Mouse (Mus musculus) Patski (cell line): ENCODE results near the gene Arhgef28. TPM values are rescaled to one million over a fixed set of nuclear protein-coding genes. Genes with fewer than 3 reads are reported as not detected.
A peak's percentile ranks its signal among the peaks of the same experiment; 100 is the strongest.

Experiments used
- ATAC-seq: fragments of 100-300 bp; one replicate; pipeline ENCODE4 v1.8.0; 2021
- CTCF ChIA-PET: fragments of 350-600 bp; sonication (Branson Sonifier 250); formaldehyde crosslinking; loops from one replicate; lab custom pipeline; 2022; ENCODE audit warnings: inconsistent platforms; lab: Charles Lee
- POLR2A ChIA-PET: fragments of 350-600 bp; sonication (Branson Sonifier 250); formaldehyde crosslinking; loops from one replicate; lab custom pipeline; 2022; ENCODE audit warnings: antibody characterized with exemption, inconsistent platforms; lab: Charles Lee
- DNase-seq: peaks from one replicate; pipeline ENCODE4 v3.0.0-alpha.2; 2011; ENCODE audit warnings: low read depth, low spot score
- H3K27me3 ChIP-seq: fragments of 371-371 bp; one replicate; pipeline ENCODE4 v1.5.1; 2021
- CTCF ChIP-seq: fragments of 100-300 bp; IDR thresholded peaks from one replicate; pipeline ENCODE4 v1.5.1; 2021
- in situ Hi-C: fragments of 300-500 bp; cut with MboI; formaldehyde crosslinking; loops from 3 replicates; pipeline ENCODE4 v1.11.1; 2018; ENCODE audit warnings: low pct_unique_long_range_greater_than_20kb, mixed read lengths
- polyA plus RNA-seq: library from polyadenylated mRNA; unstranded; gene quantifications from one replicate; pipeline ENCODE4 v1.2.3, GENCODE M21; 2021

Arhgef28 gene
- polyA plus RNA-seq, 1 experiment from 2014 or later = 79.0 TPM

GRCm38 (mm10) chr13:98161496-98161895 lies 44.7 kb downstream of the Arhgef28 start:
- ChIA-PET POLR2A (no interaction called here), CTCF (no interaction called here)
- no peak for DNase-seq
- in situ Hi-C loops = no loop called here
- no peaks in the 10 kb centered on the region for H3K27me3 ChIP-seq
- TF ChIP-seq CTCF = no peak
- no peak for ATAC-seq

- POLR2A ChIA-PET = no interaction called here
- H3K27me3 ChIP-seq = no peaks in the 10 kb centered on the region
- CTCF ChIA-PET = no interaction called here
- in situ Hi-C loops = no loop called here
- DNase-seq (no peak), ATAC-seq (no peak)
- TF ChIP-seq CTCF = no peak
Observed at GRCm38 (mm10) chr13:98156656-98157055, 49.6 kb downstream of the Arhgef28 start.

GRCm38 (mm10) chr13:98152759-98153158 lies 53.5 kb downstream of the Arhgef28 start:
- ATAC-seq (no peak), DNase-seq (no peak)
- in situ Hi-C loops = no loop called here
- H3K27me3 ChIP-seq = no peaks in the 10 kb centered on the region
- CTCF ChIA-PET = interaction anchor here (0.6 kb wide), 1 partner anchor 14 kb away, joined by 3 read pairs; no protein-coding TSS in a partner anchor
- TF ChIP-seq CTCF = no peak
- POLR2A ChIA-PET = no interaction called here

GRCm38 (mm10) chr13:98147532-98147931 lies 58.7 kb downstream of the Arhgef28 start:
- ChIA-PET CTCF (interaction anchor here (1.4 kb wide), 1 partner anchor 11 kb away, joined by 4 read pairs; no protein-coding TSS in a partner anchor), POLR2A (no interaction called here)
- ATAC-seq (no peak), DNase-seq (no peak)
- H3K27me3 ChIP-seq = no peaks in the 10 kb centered on the region
- TF ChIP-seq CTCF = peak; percentile 7
- in situ Hi-C loops = no loop called here

GRCm38 (mm10) chr13:98146573-98147160 lies 59.6 kb downstream of the Arhgef28 start:
- H3K27me3 ChIP-seq = no peaks in the 10 kb centered on the region
- CTCF ChIA-PET = interaction anchor here (1.4 kb wide), 1 partner anchor 10 kb away, joined by 4 read pairs; no protein-coding TSS in a partner anchor
- POLR2A ChIA-PET = no interaction called here
- in situ Hi-C loops = no loop called here
- DNase-seq (no peak), ATAC-seq (no peak)
- TF ChIP-seq CTCF = no peak

- no peaks in the 10 kb centered on the region for H3K27me3 ChIP-seq
- ChIA-PET POLR2A (interaction anchor here (0.6 kb wide), 1 partner anchor 8 kb away, joined by 3 read pairs; no protein-coding TSS in a partner anchor), CTCF (no interaction called here)
- DNase-seq = no peak
- ATAC-seq = no peak
- no peak for TF ChIP-seq CTCF
- in situ Hi-C loops = no loop called here
Observed at GRCm38 (mm10) chr13:98145310-98145709, 60.9 kb downstream of the Arhgef28 start.

GRCm38 (mm10) chr13:98143000-98143399 lies 63.2 kb downstream of the Arhgef28 start:
- no peaks in the 10 kb centered on the region for H3K27me3 ChIP-seq
- ChIA-PET CTCF (no interaction called here), POLR2A (no interaction called here)
- in situ Hi-C loops = no loop called here
- TF ChIP-seq CTCF = no peak
- DNase-seq (no peak), ATAC-seq (no peak)

- TF ChIP-seq CTCF = no peak
- in situ Hi-C loops = no loop called here
- POLR2A ChIA-PET = no interaction called here
- CTCF ChIA-PET = no interaction called here
- DNase-seq (no peak), ATAC-seq (no peak)
- H3K27me3 ChIP-seq = no peaks in the 10 kb centered on the region
Observed at GRCm38 (mm10) chr13:98140626-98141025, 65.6 kb downstream of the Arhgef28 start.

GRCm38 (mm10) chr13:98138786-98139185 lies 67.5 kb downstream of the Arhgef28 start:
- in situ Hi-C loops = no loop called here
- no peak for TF ChIP-seq CTCF
- no peaks in the 10 kb centered on the region for H3K27me3 ChIP-seq
- ATAC-seq = no peak
- ChIA-PET POLR2A (no interaction called here), CTCF (no interaction called here)
- DNase-seq = no peak

- DNase-seq (no peak), ATAC-seq (no peak)
- no peak for TF ChIP-seq CTCF
- in situ Hi-C loops = no loop called here
- ChIA-PET CTCF (interaction anchor here (1.5 kb wide), 1 partner anchor 11 kb away, joined by 4 read pairs; no protein-coding TSS in a partner anchor), POLR2A (no interaction called here)
- H3K27me3 ChIP-seq = no peaks in the 10 kb centered on the region
Observed at GRCm38 (mm10) chr13:98135890-98136555, 70.2 kb downstream of the Arhgef28 start.

- CTCF ChIA-PET = no interaction called here
- POLR2A ChIA-PET = interaction anchor here (0.7 kb wide), 1 partner anchor 67 kb away, joined by 4 read pairs; no protein-coding TSS in a partner anchor
- TF ChIP-seq CTCF = no peak
Observed at GRCm38 (mm10) chr13:98132951-98133350, 73.3 kb downstream of the Arhgef28 start.

More at GRCm38 (mm10) chr13:98132951-98133350, 73.3 kb downstream of the Arhgef28 start:
- ATAC-seq (peak; percentile 96), DNase-seq (peak; percentile 56)
- in situ Hi-C loops = no loop called here
- no peaks in the 10 kb centered on the region for H3K27me3 ChIP-seq
